Mouse (Mus musculus): ENCODE results near the gene Itga9. TPM values are rescaled to one million over a fixed set of nuclear protein-coding genes. Genes with fewer than 3 reads are reported as not detected.

The Itga9 gene
- polyA plus RNA-seq, 1 experiment from 2014 or later = 1.6 TPM

DNA sequence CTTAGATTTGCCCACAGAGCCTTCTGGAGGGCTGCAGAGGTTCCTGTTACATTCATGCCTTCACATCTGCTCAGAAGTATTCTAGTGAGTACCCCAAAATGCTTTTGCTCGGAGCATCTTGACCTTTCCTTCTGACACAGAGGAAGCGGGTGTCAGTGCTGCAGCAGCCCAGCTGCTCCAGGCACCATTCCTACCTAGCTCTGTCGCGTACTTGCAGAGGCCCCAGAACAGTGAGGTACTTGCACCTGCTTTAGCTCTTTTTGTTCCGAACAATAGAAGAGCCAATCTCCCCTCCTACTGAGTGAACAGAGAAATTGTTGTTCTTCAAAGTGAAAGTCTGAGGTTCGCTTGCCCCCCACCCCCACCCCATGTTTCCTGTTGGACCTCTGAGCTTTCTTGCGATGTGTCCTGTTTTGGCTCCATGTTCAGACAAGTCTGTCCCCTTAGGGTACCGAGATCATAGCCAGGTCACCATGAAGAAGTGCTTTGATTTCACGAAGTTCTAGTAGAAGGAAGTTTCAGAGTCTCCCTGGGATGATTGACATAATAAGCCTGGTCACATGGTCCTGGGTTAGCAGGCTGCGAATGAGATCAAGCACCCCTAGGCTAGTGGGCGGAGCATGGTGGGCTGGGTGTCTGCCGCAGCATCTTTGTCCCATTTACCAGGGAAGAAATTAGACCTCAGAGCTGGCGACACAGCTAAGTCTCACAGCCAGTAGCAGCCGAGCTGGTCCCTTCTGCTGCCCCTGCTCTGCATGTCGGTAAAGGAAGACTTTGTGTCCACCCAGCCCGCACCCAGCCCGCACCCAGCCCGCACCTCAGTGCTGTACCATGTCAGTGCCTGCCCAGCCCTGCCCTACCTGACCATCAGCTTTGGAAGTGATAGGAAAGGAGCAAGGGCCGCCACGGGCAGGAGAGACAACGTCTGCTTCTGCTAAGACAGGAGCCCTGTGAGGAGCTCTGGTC lies 215.0 kb downstream of the Itga9 start:
- H3K9me3 ChIP-seq = no peaks in the 10 kb centered on the region
- WGBS = 33% methylated on average over 21 of the region's 21 CpGs
- no peaks in the 10 kb centered on the region for H3K36me3 ChIP-seq
- peaks cover 14% of the 10 kb centered on the region for H3K4me1 ChIP-seq
- H3K27me3 ChIP-seq = no peaks in the 10 kb centered on the region
- no peak overlapping the region for H3K27ac ChIP-seq (replicated peaks)
- no peak overlapping the region for H3K9ac ChIP-seq (replicated peaks)
- 0 out of 2 replicates have a peak overlapping the region, but pooled peaks have one; percentile 6 for H3K4me3 ChIP-seq
- peak overlapping the region; percentile 35 for H3K4me2 ChIP-seq (replicated peaks)
- peak; percentile 63 for ATAC-seq (replicated peaks)

DNA sequence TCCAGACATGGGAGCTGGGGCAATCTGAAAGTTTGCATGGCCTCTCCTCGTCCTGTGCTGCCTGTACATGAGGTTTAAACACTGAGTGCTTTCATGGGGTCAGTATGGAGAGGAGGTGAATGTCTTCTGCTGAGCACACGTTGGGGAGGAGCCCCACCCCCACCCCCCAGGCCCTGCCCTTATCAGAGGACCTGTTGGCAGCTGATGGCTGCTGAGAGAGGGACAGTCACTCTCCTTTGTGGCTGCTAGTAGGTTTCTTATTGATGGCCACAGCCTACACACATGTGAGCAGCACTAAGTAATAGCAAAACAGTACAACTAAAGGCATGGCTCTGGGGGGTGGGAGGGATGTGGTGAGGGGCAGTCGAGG lies 215.7 kb downstream of the Itga9 start:
- no peak overlapping the region for H3K4me3 ChIP-seq
- 60% methylated on average over 3 of the region's 3 CpGs for WGBS
- no peak for ATAC-seq (replicated peaks)
- peak overlapping the region; percentile 35 for H3K4me2 ChIP-seq (replicated peaks)
- no peaks in the 10 kb centered on the region for H3K9me3 ChIP-seq
- H3K27ac ChIP-seq (replicated peaks) = no peak overlapping the region
- no peak overlapping the region for H3K9ac ChIP-seq (replicated peaks)
- no peaks in the 10 kb centered on the region for H3K36me3 ChIP-seq
- H3K27me3 ChIP-seq = no peaks in the 10 kb centered on the region
- peaks cover 14% of the 10 kb centered on the region for H3K4me1 ChIP-seq

DNA sequence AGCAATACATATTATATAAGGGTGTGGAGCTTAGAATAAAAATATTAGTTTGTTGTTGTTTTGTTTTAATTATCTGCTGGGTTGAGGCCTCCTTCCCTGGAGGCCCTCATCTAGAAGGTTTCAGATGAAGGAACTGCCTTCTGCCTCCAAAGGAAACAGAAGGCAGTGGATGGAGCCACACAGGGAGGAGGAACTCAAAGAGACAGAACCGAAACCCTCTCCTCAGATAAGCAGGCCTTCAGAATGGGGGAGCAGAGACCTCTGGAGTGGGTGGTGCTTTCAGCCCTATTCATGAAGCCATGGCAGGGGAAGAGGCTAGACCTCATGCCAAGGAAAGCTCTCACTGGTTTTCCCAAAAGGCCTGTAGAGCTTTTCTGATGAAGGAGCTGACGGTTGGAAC lies 216.1 kb downstream of the Itga9 start:
- Histone ChIP-seq H3K4me3 (no peak overlapping the region), H3K36me3 (no peaks in the 10 kb centered on the region), H3K9me3 (no peaks in the 10 kb centered on the region), H3K27me3 (no peaks in the 10 kb centered on the region), H3K27ac (replicated peaks) (no peak overlapping the region), H3K9ac (replicated peaks) (no peak overlapping the region), H3K4me2 (replicated peaks) (no peak overlapping the region), H3K4me1 (peaks cover 14% of the 10 kb centered on the region)
- WGBS = 97% methylated on average over 2 of the region's 2 CpGs
- ATAC-seq (replicated peaks) = no peak

DNA sequence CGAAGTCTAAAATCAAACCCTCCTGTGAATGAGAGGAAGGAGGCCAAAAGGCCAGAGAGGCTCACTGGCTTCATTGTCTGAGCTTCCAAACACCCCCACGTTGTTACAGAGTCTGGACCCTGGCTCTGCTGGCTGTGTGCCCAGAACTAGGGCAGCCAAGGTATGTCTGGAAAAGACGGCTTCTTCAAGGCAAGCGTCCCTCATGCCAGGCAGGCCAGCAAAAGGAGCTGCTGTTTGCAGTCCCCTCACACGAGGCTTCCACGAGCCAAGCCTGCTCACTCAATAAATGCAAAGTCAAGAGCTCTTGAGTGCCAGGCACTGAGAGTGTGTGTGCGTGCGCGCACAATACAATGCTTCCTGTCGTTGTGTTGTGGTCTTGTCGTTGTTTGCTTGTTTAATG lies 224.6 kb downstream of the Itga9 start:
- H3K4me3 ChIP-seq = no peak overlapping the region
- ATAC-seq (replicated peaks) = no peak
- 34% methylated on average over 11 of the region's 11 CpGs for WGBS

DNA sequence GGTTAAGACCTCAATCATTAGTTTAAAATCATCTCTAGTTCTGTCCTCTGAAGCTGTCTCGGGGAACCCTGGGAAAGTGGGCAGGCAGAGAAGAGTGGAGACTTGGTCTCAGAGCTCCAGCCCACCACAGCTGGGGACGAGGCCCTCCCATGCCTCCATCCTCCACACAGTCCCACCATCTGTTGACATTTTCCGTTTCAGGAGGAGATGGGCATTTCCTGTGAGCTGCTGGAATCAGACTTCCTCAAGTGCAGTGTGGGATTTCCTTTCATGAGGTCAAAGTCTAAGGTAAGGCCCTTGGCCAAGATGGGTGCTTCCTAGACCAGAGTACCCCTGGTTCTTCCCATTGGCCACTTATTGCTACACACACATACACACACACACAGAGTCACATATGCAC lies 226.0 kb downstream of the Itga9 start:
- 78% methylated on average over 3 of the region's 3 CpGs for WGBS

More for the DNA sequence above, 224.6 kb downstream of the Itga9 start:
- Histone ChIP-seq H3K4me1 (peaks cover 6% of the 10 kb centered on the region), H3K27me3 (no peaks in the 10 kb centered on the region), H3K27ac (replicated peaks) (no peak overlapping the region), H3K9ac (replicated peaks) (no peak overlapping the region), H3K4me2 (replicated peaks) (no peak overlapping the region), H3K9me3 (no peaks in the 10 kb centered on the region), H3K36me3 (no peaks in the 10 kb centered on the region)

GRCm38 (mm10) chr9:118833413-118833812 lies 226.9 kb downstream of the Itga9 start:
- Histone ChIP-seq H3K9ac (replicated peaks) (no peak overlapping the region), H3K27ac (replicated peaks) (no peak overlapping the region), H3K36me3 (no peaks in the 10 kb centered on the region), H3K4me3 (no peak overlapping the region), H3K9me3 (no peaks in the 10 kb centered on the region), H3K4me1 (peaks cover 6% of the 10 kb centered on the region), H3K27me3 (no peaks in the 10 kb centered on the region), H3K4me2 (replicated peaks) (no peak overlapping the region)
- WGBS = 76% methylated on average over 8 of the region's 8 CpGs
- ATAC-seq (replicated peaks) = no peak

More for the DNA sequence above, 226.0 kb downstream of the Itga9 start:
- no peak overlapping the region for H3K27ac ChIP-seq (replicated peaks)
- H3K27me3 ChIP-seq = no peaks in the 10 kb centered on the region
- H3K4me3 ChIP-seq = no peak overlapping the region
- peaks cover 6% of the 10 kb centered on the region for H3K4me1 ChIP-seq
- no peak for ATAC-seq (replicated peaks)
- no peak overlapping the region for H3K4me2 ChIP-seq (replicated peaks)
- no peaks in the 10 kb centered on the region for H3K9me3 ChIP-seq
- no peaks in the 10 kb centered on the region for H3K36me3 ChIP-seq
- no peak overlapping the region for H3K9ac ChIP-seq (replicated peaks)

DNA sequence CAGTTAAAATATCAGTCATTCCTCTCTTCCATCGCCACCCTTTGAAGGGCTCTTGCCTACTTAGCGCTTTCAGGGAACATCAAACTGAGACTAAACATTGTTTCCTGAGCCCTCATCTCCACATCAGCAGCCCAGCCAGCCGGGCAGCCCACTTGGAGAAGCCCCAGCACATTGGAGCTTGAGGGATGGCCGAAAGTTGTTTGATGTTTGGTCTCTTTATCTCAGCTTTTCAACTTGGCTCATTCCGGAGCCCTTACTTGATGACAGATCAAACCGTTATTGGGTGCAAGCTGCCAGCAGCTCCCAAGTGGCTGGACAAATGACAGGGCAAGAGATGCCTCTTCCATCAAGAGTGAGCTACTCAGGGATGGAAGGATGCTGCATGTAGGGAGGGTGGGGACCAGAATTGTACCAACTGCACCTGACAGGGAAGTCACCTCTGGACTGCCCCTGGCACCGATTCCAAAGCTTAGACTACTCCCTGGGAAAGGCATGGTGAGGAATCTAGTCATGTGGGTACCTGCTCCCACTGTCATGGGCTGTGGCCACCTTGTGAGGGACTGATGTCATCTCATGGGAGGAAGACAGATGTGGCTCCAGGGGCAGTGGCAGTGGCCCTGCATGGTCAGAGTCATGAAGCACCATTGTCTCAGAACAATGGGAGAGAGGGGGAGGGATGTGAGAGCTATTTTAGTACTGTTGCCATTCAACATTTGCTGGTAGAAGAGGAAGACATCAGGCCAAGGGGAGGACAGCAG lies 232.6 kb downstream of the Itga9 start:
- no peak overlapping the region for H3K4me3 ChIP-seq
- no peak overlapping the region for H3K27ac ChIP-seq (replicated peaks)
- no peaks in the 10 kb centered on the region for H3K27me3 ChIP-seq
- 89% methylated on average over 7 of the region's 7 CpGs for WGBS
- ATAC-seq (replicated peaks) = no peak
- H3K4me2 ChIP-seq (replicated peaks) = no peak overlapping the region
- no peaks in the 10 kb centered on the region for H3K4me1 ChIP-seq
- H3K9me3 ChIP-seq = no peaks in the 10 kb centered on the region
- no peak overlapping the region for H3K9ac ChIP-seq (replicated peaks)
- no peaks in the 10 kb centered on the region for H3K36me3 ChIP-seq

- ATAC-seq (replicated peaks) = no peak
- Histone ChIP-seq H3K4me1 (no peaks in the 10 kb centered on the region), H3K4me2 (replicated peaks) (no peak overlapping the region), H3K27me3 (no peaks in the 10 kb centered on the region), H3K9me3 (no peaks in the 10 kb centered on the region), H3K27ac (replicated peaks) (no peak overlapping the region), H3K9ac (replicated peaks) (no peak overlapping the region), H3K4me3 (no peak overlapping the region), H3K36me3 (no peaks in the 10 kb centered on the region)
- 89% methylated on average over 6 of the region's 6 CpGs for WGBS
These were observed 234.8 kb downstream of the Itga9 start for GRCm38 (mm10) chr9:118841247-118841646.

GRCm38 (mm10) chr9:118841907-118842432 lies 235.5 kb downstream of the Itga9 start:
- no peaks in the 10 kb centered on the region for H3K9me3 ChIP-seq
- H3K36me3 ChIP-seq = no peaks in the 10 kb centered on the region
- H3K27me3 ChIP-seq = no peaks in the 10 kb centered on the region
- H3K4me1 ChIP-seq = no peaks in the 10 kb centered on the region
- H3K4me2 ChIP-seq (replicated peaks) = no peak overlapping the region
- no peak overlapping the region for H3K27ac ChIP-seq (replicated peaks)
- H3K4me3 ChIP-seq = no peak overlapping the region
- H3K9ac ChIP-seq (replicated peaks) = no peak overlapping the region
- ATAC-seq (replicated peaks) = no peak
- 78% methylated on average over 7 of the region's 7 CpGs for WGBS

- Histone ChIP-seq H3K27me3 (no peaks in the 10 kb centered on the region), H3K4me1 (no peaks in the 10 kb centered on the region), H3K9me3 (no peaks in the 10 kb centered on the region), H3K4me2 (replicated peaks) (no peak overlapping the region), H3K4me3 (no peak overlapping the region), H3K27ac (replicated peaks) (no peak overlapping the region), H3K9ac (replicated peaks) (no peak overlapping the region), H3K36me3 (no peaks in the 10 kb centered on the region)
- 87% methylated on average over 5 of the region's 5 CpGs for WGBS
- no peak for ATAC-seq (replicated peaks)
These were observed 237.2 kb downstream of the Itga9 start for GRCm38 (mm10) chr9:118843711-118844110.

DNA sequence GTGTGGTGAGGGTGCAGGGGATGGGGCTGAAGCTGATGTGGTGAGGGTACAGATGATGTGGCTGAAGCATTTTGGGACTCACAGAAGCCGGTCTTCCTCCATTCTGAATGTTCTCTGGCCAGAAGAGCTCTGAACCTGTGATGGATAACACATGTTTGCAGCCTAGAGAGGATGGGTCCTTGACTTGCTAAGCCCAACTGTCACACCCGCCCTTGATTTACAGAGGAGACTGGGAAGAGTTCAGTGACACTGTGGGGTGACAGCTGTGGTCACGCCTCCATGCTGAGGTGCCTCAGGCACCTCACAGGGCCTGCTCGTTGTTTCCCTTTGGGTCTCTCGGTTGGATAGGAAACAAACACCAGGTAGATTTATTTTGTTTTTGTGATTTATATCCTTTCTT lies 238.5 kb downstream of the Itga9 start:
- H3K36me3 ChIP-seq = no peaks in the 10 kb centered on the region
- no peaks in the 10 kb centered on the region for H3K9me3 ChIP-seq
- no peaks in the 10 kb centered on the region for H3K4me1 ChIP-seq
- H3K27me3 ChIP-seq = no peaks in the 10 kb centered on the region
- ATAC-seq (replicated peaks) = no peak
- no peak overlapping the region for H3K27ac ChIP-seq (replicated peaks)
- 81% methylated on average over 5 of the region's 5 CpGs for WGBS
- H3K4me3 ChIP-seq = no peak overlapping the region
- H3K9ac ChIP-seq (replicated peaks) = no peak overlapping the region
- H3K4me2 ChIP-seq (replicated peaks) = no peak overlapping the region

- WGBS = 88% methylated on average over 3 of the region's 3 CpGs
- H3K36me3 ChIP-seq = no peaks in the 10 kb centered on the region
- H3K4me3 ChIP-seq = no peak overlapping the region
- H3K9me3 ChIP-seq = no peaks in the 10 kb centered on the region
- H3K9ac ChIP-seq (replicated peaks) = no peak overlapping the region
- no peak overlapping the region for H3K4me2 ChIP-seq (replicated peaks)
- no peaks in the 10 kb centered on the region for H3K4me1 ChIP-seq
- no peaks in the 10 kb centered on the region for H3K27me3 ChIP-seq
- no peak overlapping the region for H3K27ac ChIP-seq (replicated peaks)
- ATAC-seq (replicated peaks) = no peak
These were observed 240.3 kb downstream of the Itga9 start for GRCm38 (mm10) chr9:118846766-118847165.

All from forebrain, embryonic 15.5 days (tissue).